Mouse (Mus musculus) cortical plate, adult 2 months (tissue): ENCODE results near the gene Ndfip2.

Experiments used
- CTCF ChIP-seq: fragments of 200-500 bp; IDR thresholded peaks from 2 replicates; pipeline ENCODE4 v1.5.1; 2011; ENCODE audit warnings: mild to moderate bottlenecking, control low read depth, low read length; ENCODE audit not compliant: insufficient read depth; ENCODE audit errors: extremely low read depth
- POLR2A ChIP-seq: fragments of 200-500 bp; IDR thresholded peaks from 2 replicates; pipeline ENCODE4 v1.6.1; 2011; ENCODE audit warnings: mild to moderate bottlenecking, low read length, control low read depth; ENCODE audit not compliant: insufficient read depth; ENCODE audit errors: extremely low read depth

GRCm38 (mm10) chr14:105284062-105284461, 25.7 kb downstream of the Ndfip2 start:
- TF ChIP-seq POLR2A (no peak), CTCF (no peak)
